Mouse (Mus musculus): Measurements from ENCODE around the gene Uba1. TPM values are rescaled to one million over a fixed set of nuclear protein-coding genes. Genes with fewer than 3 reads are reported as not detected.

The Uba1 gene
- 94.9 and 97.5 TPM in 2 replicates for polyA plus RNA-seq (2015; fragmentation: Nextera tagmentation; extraction: Ambion mirVana)

DNA sequence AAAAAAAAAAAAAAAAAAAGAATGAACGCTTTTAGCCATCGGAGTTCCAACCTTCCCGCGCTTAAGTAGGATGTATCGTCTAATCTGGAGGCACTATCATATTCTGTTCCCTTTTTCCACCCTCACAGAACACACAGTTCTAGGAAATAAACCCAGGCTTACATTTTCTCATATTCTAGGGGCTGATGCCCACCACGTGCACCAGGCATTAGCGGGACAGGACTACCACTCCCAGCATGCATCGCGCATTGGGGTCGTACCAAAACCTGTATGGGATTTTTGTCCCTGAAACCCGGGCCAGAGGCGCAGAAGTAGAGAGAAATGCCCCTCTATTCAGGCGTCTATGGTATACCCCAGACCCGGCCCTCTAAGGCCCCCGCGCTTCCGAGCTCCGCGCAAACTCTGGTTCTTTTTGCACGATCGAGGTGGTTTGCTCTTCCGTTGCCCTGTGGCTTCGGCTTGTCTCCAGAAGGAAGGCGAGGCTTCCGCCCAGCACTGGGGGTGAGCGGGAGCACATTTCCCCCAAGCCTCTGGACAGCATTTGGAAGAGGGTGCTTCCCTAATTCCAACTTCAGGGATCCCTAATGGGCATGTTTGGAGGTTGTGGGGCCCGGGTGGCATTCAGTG is at the start of gene Uba1:
Gene Uba1 (plus strand): TSS at position 301 of the 627 bp plus-strand sequence.

GRCm38 (mm10) chrX:20617176-20617902 is 40.8 kb upstream of the Uba1 start, which contains the start of the genes Rbm10 and Ndufb11:
TSS of gene Rbm10 (plus strand) at chrX:20617503.
TSS of gene Ndufb11 (minus strand) at chrX:20617619.

GRCm38 (mm10) chrX:20687519-20688067 is 29.5 kb downstream of the Uba1 start, which contains the start of gene Cdk16:
TSS of gene Cdk16 (plus strand) at chrX:20687954.

DNA sequence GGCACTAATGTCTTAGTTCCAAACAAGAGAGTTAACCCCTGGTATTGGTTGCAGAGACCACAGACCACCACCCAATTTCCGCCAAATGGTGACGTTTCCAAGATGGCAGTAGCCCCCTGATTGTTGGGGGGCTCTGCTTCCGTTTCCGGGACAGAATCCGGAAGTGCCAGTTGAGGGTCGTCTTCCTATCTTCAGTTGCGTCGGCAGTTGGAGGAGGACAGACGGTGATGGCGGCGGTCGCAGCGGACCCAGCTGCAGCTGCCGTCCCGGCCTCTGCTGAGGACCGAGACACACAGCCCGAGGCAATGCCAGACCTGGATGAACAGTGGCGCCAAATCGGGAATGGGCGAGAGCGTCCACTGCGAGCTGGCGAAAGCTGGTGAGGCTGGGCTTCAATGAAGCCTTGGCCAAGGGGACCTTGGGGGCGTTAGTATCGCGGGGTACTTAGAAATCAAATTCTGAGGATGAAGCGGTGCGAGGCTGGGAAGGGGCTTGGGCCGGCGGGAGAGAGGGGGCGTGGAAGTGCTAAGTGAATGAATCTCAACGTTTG is 45.7 kb downstream of the Uba1 start, which contains the start of gene Usp11:
Gene Usp11 (plus strand): TSS at position 166 of the 550 bp plus-strand sequence.

Other genes with a start within 250 kb of the Uba1 start
- gene Jade3, start 232.6 kb upstream of the Uba1 start, polyA plus RNA-seq (2015; fragmentation: Nextera tagmentation; extraction: Ambion mirVana) = 3.9 and 5.4 TPM in 2 replicates
- 0.76 and 1.4 TPM in 2 replicates for gene Rgn, start 108.5 kb upstream of the Uba1 start, polyA plus RNA-seq (2015; fragmentation: Nextera tagmentation; extraction: Ambion mirVana)
- gene Rbm10, start 40.8 kb upstream of the Uba1 start, polyA plus RNA-seq (2015; fragmentation: Nextera tagmentation; extraction: Ambion mirVana) = 19.5 TPM in 2 replicates
- gene Ndufb11, start 40.7 kb upstream of the Uba1 start, polyA plus RNA-seq (2015; fragmentation: Nextera tagmentation; extraction: Ambion mirVana) = 310 and 314 TPM in 2 replicates
- gene Cdk16, start 29.6 kb downstream of the Uba1 start, polyA plus RNA-seq (2015; fragmentation: Nextera tagmentation; extraction: Ambion mirVana) = 67.0 and 69.8 TPM in 2 replicates
- gene Usp11, start 45.6 kb downstream of the Uba1 start, polyA plus RNA-seq (2015; fragmentation: Nextera tagmentation; extraction: Ambion mirVana) = 5.1 and 5.3 TPM in 2 replicates
- gene Araf, start 139.5 kb downstream of the Uba1 start, polyA plus RNA-seq (2015; fragmentation: Nextera tagmentation; extraction: Ambion mirVana) = 81.0 and 84.1 TPM in 2 replicates
- gene Timp1, start 211.8 kb downstream of the Uba1 start, polyA plus RNA-seq (2015; fragmentation: Nextera tagmentation; extraction: Ambion mirVana) = 81.1 and 163 TPM in 2 replicates